Mouse (Mus musculus): ENCODE results near the gene Slco2a1. TPM values are rescaled to one million over a fixed set of nuclear protein-coding genes. Genes with fewer than 3 reads are reported as not detected.
A peak's percentile ranks its signal among the peaks of the same experiment; 100 is the strongest.

Gene Slco2a1
- polyA plus RNA-seq, 2 experiments, result 5.1 to 7.2 TPM

- Histone ChIP-seq H3K4me3 (replicated peaks; ENCODE audit: low read length) (no peak overlapping the region), H3K4me2 (replicated peaks; ENCODE audit: low read depth, low read length, severe bottlenecking) (no peak overlapping the region), H3K4me1 (ENCODE audit: control insufficient read depth, insufficient read depth, low read length) (peaks cover 5% of the 10 kb centered on the region), H3K36me3 (ENCODE audit: control insufficient read depth, insufficient read depth, low read length) (no peaks in the 10 kb centered on the region), H3K9ac (ENCODE audit: low read depth, low read length, severe bottlenecking) (no peak overlapping the region), H3K9me3 (ENCODE audit: control insufficient read depth, low read length) (no peaks in the 10 kb centered on the region), H3K27ac (replicated peaks; ENCODE audit: low read depth, low read length) (no peak overlapping the region), H3K27me3 (ENCODE audit: control insufficient read depth, insufficient read depth, low read length) (no peaks in the 10 kb centered on the region)
- peak; percentile 59; the same call in 1 of the 2 replicates for ATAC-seq (ENCODE audit: low FRiP score, low read depth)
- no peak for TF ChIP-seq POLR2A (IDR thresholded peaks at IDR 0.05; ENCODE audit: borderline replicate concordance, extremely low read depth, insufficient read depth, insufficient read length)
- DNase-seq (ENCODE audit: low spot score), result no peak
- 54% methylated on average over 7 of the region's 7 CpGs for WGBS
These were observed 83.2 kb downstream of the Slco2a1 start for GRCm38 (mm10) chr9:103071541-103072203.

- Histone ChIP-seq H3K4me3 (replicated peaks; ENCODE audit: low read length) (no peak overlapping the region), H3K27me3 (ENCODE audit: control insufficient read depth, insufficient read depth, low read length) (no peaks in the 10 kb centered on the region), H3K27ac (replicated peaks; ENCODE audit: low read depth, low read length) (no peak overlapping the region), H3K4me2 (replicated peaks; ENCODE audit: low read depth, low read length, severe bottlenecking) (no peak overlapping the region), H3K4me1 (ENCODE audit: control insufficient read depth, insufficient read depth, low read length) (peaks cover 1% of the 10 kb centered on the region), H3K36me3 (ENCODE audit: control insufficient read depth, insufficient read depth, low read length) (no peaks in the 10 kb centered on the region), H3K9ac (ENCODE audit: low read depth, low read length, severe bottlenecking) (no peak overlapping the region), H3K9me3 (ENCODE audit: control insufficient read depth, low read length) (no peaks in the 10 kb centered on the region)
- DNase-seq (ENCODE audit: low spot score), result no peak
- no peak for TF ChIP-seq POLR2A (IDR thresholded peaks at IDR 0.05; ENCODE audit: borderline replicate concordance, extremely low read depth, insufficient read depth, insufficient read length)
- WGBS, result 92% methylated on average over 6 of the region's 6 CpGs
- ATAC-seq (ENCODE audit: low FRiP score, low read depth), result 0 out of 2 replicates have a peak, but pooled peaks have one; percentile 19
These were observed 83.7 kb downstream of the Slco2a1 start for GRCm38 (mm10) chr9:103072204-103072599.

GRCm38 (mm10) chr9:103072926-103073515 is 84.5 kb downstream of the Slco2a1 start:
- no peak for ATAC-seq (ENCODE audit: low FRiP score, low read depth)
- Histone ChIP-seq H3K36me3 (ENCODE audit: control insufficient read depth, insufficient read depth, low read length) (no peaks in the 10 kb centered on the region), H3K9me3 (ENCODE audit: control insufficient read depth, low read length) (no peaks in the 10 kb centered on the region), H3K27me3 (ENCODE audit: control insufficient read depth, insufficient read depth, low read length) (no peaks in the 10 kb centered on the region), H3K9ac (ENCODE audit: low read depth, low read length, severe bottlenecking) (no peak overlapping the region), H3K4me3 (replicated peaks; ENCODE audit: low read length) (no peak overlapping the region), H3K4me2 (replicated peaks; ENCODE audit: low read depth, low read length, severe bottlenecking) (no peak overlapping the region), H3K4me1 (ENCODE audit: control insufficient read depth, insufficient read depth, low read length) (no peaks in the 10 kb centered on the region), H3K27ac (replicated peaks; ENCODE audit: low read depth, low read length) (no peak overlapping the region)
- 80% methylated on average over 11 of the region's 11 CpGs for WGBS
- no peak for DNase-seq (ENCODE audit: low spot score)
- no peak for TF ChIP-seq POLR2A (IDR thresholded peaks at IDR 0.05; ENCODE audit: borderline replicate concordance, extremely low read depth, insufficient read depth, insufficient read length)

GRCm38 (mm10) chr9:103076836-103077531 is 88.5 kb downstream of the Slco2a1 start:
- H3K9me3 ChIP-seq (ENCODE audit: control insufficient read depth, low read length), result no peaks in the 10 kb centered on the region
- no peaks in the 10 kb centered on the region for H3K36me3 ChIP-seq (ENCODE audit: control insufficient read depth, insufficient read depth, low read length)
- H3K27ac ChIP-seq (replicated peaks; ENCODE audit: low read depth, low read length), result no peak overlapping the region
- no peak overlapping the region for H3K4me2 ChIP-seq (replicated peaks; ENCODE audit: low read depth, low read length, severe bottlenecking)
- ATAC-seq (ENCODE audit: low FRiP score, low read depth) (no peak), DNase-seq (ENCODE audit: low spot score) (no peak)
- no peak overlapping the region for H3K4me3 ChIP-seq (replicated peaks; ENCODE audit: low read length)
- H3K9ac ChIP-seq (ENCODE audit: low read depth, low read length, severe bottlenecking), result no peak overlapping the region
- no peak for TF ChIP-seq POLR2A (IDR thresholded peaks at IDR 0.05; ENCODE audit: borderline replicate concordance, extremely low read depth, insufficient read depth, insufficient read length)
- H3K4me1 ChIP-seq (ENCODE audit: control insufficient read depth, insufficient read depth, low read length), result no peaks in the 10 kb centered on the region
- WGBS, result 74% methylated on average over 21 of the region's 21 CpGs
- no peaks in the 10 kb centered on the region for H3K27me3 ChIP-seq (ENCODE audit: control insufficient read depth, insufficient read depth, low read length)

GRCm38 (mm10) chr9:103078194-103078691 is 89.7 kb downstream of the Slco2a1 start:
- no peaks in the 10 kb centered on the region for H3K4me1 ChIP-seq (ENCODE audit: control insufficient read depth, insufficient read depth, low read length)
- 91% methylated on average over 6 of the region's 6 CpGs for WGBS
- ATAC-seq (ENCODE audit: low FRiP score, low read depth) (no peak), DNase-seq (ENCODE audit: low spot score) (no peak)
- H3K4me3 ChIP-seq (replicated peaks; ENCODE audit: low read length), result no peak overlapping the region
- H3K27ac ChIP-seq (replicated peaks; ENCODE audit: low read depth, low read length), result no peak overlapping the region
- no peak overlapping the region for H3K9ac ChIP-seq (ENCODE audit: low read depth, low read length, severe bottlenecking)
- H3K9me3 ChIP-seq (ENCODE audit: control insufficient read depth, low read length), result no peaks in the 10 kb centered on the region
- no peak overlapping the region for H3K4me2 ChIP-seq (replicated peaks; ENCODE audit: low read depth, low read length, severe bottlenecking)
- no peaks in the 10 kb centered on the region for H3K27me3 ChIP-seq (ENCODE audit: control insufficient read depth, insufficient read depth, low read length)
- TF ChIP-seq POLR2A (IDR thresholded peaks at IDR 0.05; ENCODE audit: borderline replicate concordance, extremely low read depth, insufficient read depth, insufficient read length), result no peak
- no peaks in the 10 kb centered on the region for H3K36me3 ChIP-seq (ENCODE audit: control insufficient read depth, insufficient read depth, low read length)
